Mouse (Mus musculus): Measurements from ENCODE around the gene Urb2.

DNA sequence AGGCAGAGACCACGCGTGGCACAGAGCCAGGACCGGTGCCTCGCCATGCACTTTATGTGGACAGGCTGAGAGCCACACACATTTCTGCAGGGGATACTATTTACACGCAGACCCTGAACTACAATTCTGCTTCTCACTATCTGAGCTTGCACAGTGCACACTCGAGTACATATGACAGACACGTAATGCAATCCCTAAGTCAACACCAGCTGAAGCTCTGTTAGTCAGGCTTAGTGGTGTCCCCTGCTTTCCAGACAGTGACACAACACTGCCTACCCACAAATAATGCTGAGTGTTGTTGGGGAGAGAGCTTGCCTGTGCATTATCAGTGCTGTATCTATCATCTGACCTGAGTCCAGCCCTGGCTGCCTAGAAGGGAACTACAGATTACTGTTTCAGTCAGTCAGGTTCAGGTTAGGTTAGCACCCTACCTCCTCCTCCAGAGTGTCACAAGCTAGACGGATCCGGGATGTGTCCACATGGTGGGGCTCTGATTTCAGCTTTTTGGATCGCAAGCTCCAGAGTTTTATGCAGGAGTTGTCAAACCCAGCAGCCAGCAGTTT is 18.7 kb upstream of the Urb2 start:
- TF ChIP-seq CTCF (IDR thresholded peaks at IDR 0.05) (no peak), EP300 (IDR thresholded peaks at IDR 0.05; ENCODE audit: insufficient read depth, low read depth, low read length) (no peak)
